In the genomic region with DNA sequence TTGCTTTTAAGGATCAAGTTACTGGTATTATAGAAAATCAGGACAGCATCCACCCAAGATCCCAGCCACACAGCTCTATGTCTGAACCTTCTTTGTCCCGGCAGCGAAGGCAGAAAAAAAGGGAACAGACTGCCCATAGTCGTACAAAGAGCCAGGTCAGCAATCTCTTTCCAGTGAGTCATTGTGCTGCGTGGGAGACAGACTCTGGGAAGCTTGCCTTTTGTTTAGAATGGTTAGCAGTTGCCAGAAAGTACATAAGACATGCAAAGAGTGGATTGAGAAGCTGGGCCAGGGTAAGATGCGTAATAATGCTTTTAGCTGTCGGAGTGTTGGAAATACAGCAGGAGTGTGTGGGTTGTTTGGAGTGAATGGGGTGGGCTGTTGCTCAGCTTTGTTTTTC, we compare ENCODE assay signal across 9 mouse cellular contexts. TPM values are rescaled to one million over a fixed set of nuclear protein-coding genes. Genes with fewer than 3 reads are reported as not detected.
DNase-seq lines count a peak whose midpoint lies in the region; ATAC-seq lines count a peak whose summit lies in the region.
"Had no signal": no experiment of that assay in that cellular context is flagged by ENCODE, and none has a peak within 500 bp of the region (broad histone marks: within the 10 kb centered on the region; RNA-seq: fewer than 3 reads in every experiment).

No protein-coding gene starts in this region.

- no peaks in the 10 kb centered on the region for H3K4me1 ChIP-seq in forebrain, embryonic 14.5 days (ENCODE audit: control insufficient read depth, insufficient read depth, low read length)
- H3K4me1 ChIP-seq in forebrain, embryonic 13.5 days: no peaks in the 10 kb centered on the region

- H3K4me3 ChIP-seq in forebrain, embryonic 14.5 days (ENCODE audit: low read depth, low read length): no peak overlapping the region
- no peak overlapping the region for H3K4me3 ChIP-seq in forebrain, embryonic 13.5 days

- peak; percentile 47 for DNase-seq in forebrain, embryonic 14.5 days (ENCODE audit: low spot score)
- DNase-seq in 3T3-L1 (ENCODE audit: low read depth, low spot score): peak; percentile 94
- DNase-seq in kidney, postnatal 14 days: peak; percentile 38
- peak; percentile 34 to 44 for DNase-seq in lung, postnatal 4 days

- no peaks in the 10 kb centered on the region for H3K27me3 ChIP-seq in forebrain, embryonic 14.5 days (replicated peaks; ENCODE audit: control insufficient read depth, insufficient read depth, low read length)
- H3K27me3 ChIP-seq in forebrain, embryonic 13.5 days: no peaks in the 10 kb centered on the region

- peak overlapping the region; percentile 11; the same call in 1 of the 2 replicates for H3K27ac ChIP-seq in forebrain, embryonic 14.5 days (ENCODE audit: low read depth, low read length)
- no peak overlapping the region for H3K27ac ChIP-seq in forebrain, embryonic 13.5 days

- H3K4me2 ChIP-seq in forebrain, embryonic 14.5 days (ENCODE audit: low read length): no peak overlapping the region
- H3K4me2 ChIP-seq in forebrain, embryonic 13.5 days: no peak overlapping the region

- peaks cover 34% of the 10 kb centered on the region for H3K36me3 ChIP-seq in forebrain, embryonic 14.5 days (ENCODE audit: control insufficient read depth, insufficient read depth, low read length)
- H3K36me3 ChIP-seq in forebrain, embryonic 13.5 days (ENCODE audit: poor library complexity, severe bottlenecking): peaks cover 46% of the 10 kb centered on the region

- no peaks in the 10 kb centered on the region for H3K9me3 ChIP-seq in forebrain, embryonic 14.5 days (replicated peaks; ENCODE audit: control insufficient read depth, low read length)
- H3K9me3 ChIP-seq in forebrain, embryonic 13.5 days (replicated peaks): no peaks in the 10 kb centered on the region

- WGBS in forebrain, embryonic 14.5 days: 53% methylated on average over 6 of the region's 6 CpGs
- 49% methylated on average over 6 of the region's 6 CpGs for WGBS in forebrain, embryonic 13.5 days

- no peak for ATAC-seq in forebrain, embryonic 14.5 days
- no peak for ATAC-seq in forebrain, embryonic 13.5 days
- ATAC-seq in frontal cortex, adult (ENCODE audit: low TSS enrichment): peak; percentile 99
- no peak for ATAC-seq in erythroblast, adult 5-6 weeks (replicated peaks; ENCODE audit: low FRiP score, poor library complexity, severe bottlenecking)
- no peak for ATAC-seq in activated CD4-positive, CD25-positive, alpha-beta regulatory T cell, adult 4 months

- no peak overlapping the region for H3K9ac ChIP-seq in forebrain, embryonic 14.5 days (ENCODE audit: low read length)
- H3K9ac ChIP-seq in forebrain, embryonic 13.5 days: no peak overlapping the region

RNA-seq across cellular contexts. Expression of a gene that starts 23.0 kb away (rescaled TPM):
- 11.2 and 15.0 TPM in 2 replicates for polyA plus RNA-seq in forebrain, embryonic 14.5 days (2014; fragmentation: Nextera tagmentation; extraction: Ambion mirVana)
- polyA plus RNA-seq in forebrain, embryonic 13.5 days (2015; fragmentation: Nextera tagmentation; extraction: Ambion mirVana): 17.8 and 20.8 TPM in 2 replicates
- 0.38 and 1.0 TPM in 2 replicates for total RNA-seq in erythroblast, adult 5-6 weeks (2015; ENCODE audit: low replicate concordance)
- 2.5 and 4.3 TPM in 2 replicates for total RNA-seq in erythroblast, adult 5-6 weeks (2017; ENCODE audit: low replicate concordance)
- 1 to 10 TPM; 4.6 to 6.6 TPM for polyA plus RNA-seq in activated CD4-positive, CD25-positive, alpha-beta regulatory T cell, adult 4 months (2017; shearing (Covaris generic))

RNA-seq across cellular contexts. Expression of a gene that starts 27.0 kb away (rescaled TPM):
- polyA plus RNA-seq in forebrain, embryonic 14.5 days (2014; fragmentation: Nextera tagmentation; extraction: Ambion mirVana): 55.9 and 56.0 TPM in 2 replicates
- polyA plus RNA-seq in forebrain, embryonic 13.5 days (2015; fragmentation: Nextera tagmentation; extraction: Ambion mirVana): 56.4 and 63.1 TPM in 2 replicates
- 6.9 and 18.6 TPM in 2 replicates for total RNA-seq in erythroblast, adult 5-6 weeks (2015; ENCODE audit: low replicate concordance)
- total RNA-seq in erythroblast, adult 5-6 weeks (2017; ENCODE audit: low replicate concordance): 5.8 and 6.3 TPM in 2 replicates
- polyA plus RNA-seq in activated CD4-positive, CD25-positive, alpha-beta regulatory T cell, adult 4 months (2017; shearing (Covaris generic)): 1 to 10 TPM; 4.1 to 9.7 TPM

RNA-seq across cellular contexts. Expression of a gene that starts 27.3 kb away (rescaled TPM):
- 315 and 338 TPM in 2 replicates for polyA plus RNA-seq in forebrain, embryonic 14.5 days (2014; fragmentation: Nextera tagmentation; extraction: Ambion mirVana)
- polyA plus RNA-seq in forebrain, embryonic 13.5 days (2015; fragmentation: Nextera tagmentation; extraction: Ambion mirVana): 294 and 323 TPM in 2 replicates
- 64.6 and 77.6 TPM in 2 replicates for total RNA-seq in erythroblast, adult 5-6 weeks (2015; ENCODE audit: low replicate concordance)
- total RNA-seq in erythroblast, adult 5-6 weeks (2017; ENCODE audit: low replicate concordance): 28.6 and 29.4 TPM in 2 replicates
- polyA plus RNA-seq in activated CD4-positive, CD25-positive, alpha-beta regulatory T cell, adult 4 months (2017; shearing (Covaris generic)): 100 to 1,000 TPM; 322 to 323 TPM

RNA-seq across cellular contexts. Expression of a gene that starts 31.1 kb away (rescaled TPM):
- polyA plus RNA-seq in forebrain, embryonic 14.5 days (2014; fragmentation: Nextera tagmentation; extraction: Ambion mirVana): not detected in 2 replicates
- polyA plus RNA-seq in forebrain, embryonic 13.5 days (2015; fragmentation: Nextera tagmentation; extraction: Ambion mirVana): 0.09 TPM in 1 of 2 replicates, not detected in the other
- not detected in 2 replicates for total RNA-seq in erythroblast, adult 5-6 weeks (2015; ENCODE audit: low replicate concordance)
- not detected in 2 replicates for total RNA-seq in erythroblast, adult 5-6 weeks (2017; ENCODE audit: low replicate concordance)
- not detected for polyA plus RNA-seq in activated CD4-positive, CD25-positive, alpha-beta regulatory T cell, adult 4 months (2017; shearing (Covaris generic))
- total RNA-seq: MEL had no signal

RNA-seq across cellular contexts. Expression of a gene that starts 44.7 kb away (rescaled TPM):
- polyA plus RNA-seq in forebrain, embryonic 14.5 days (2014; fragmentation: Nextera tagmentation; extraction: Ambion mirVana): 103 and 125 TPM in 2 replicates
- 166 and 170 TPM in 2 replicates for polyA plus RNA-seq in forebrain, embryonic 13.5 days (2015; fragmentation: Nextera tagmentation; extraction: Ambion mirVana)
- total RNA-seq in erythroblast, adult 5-6 weeks (2015; ENCODE audit: low replicate concordance): 69.4 and 75.4 TPM in 2 replicates
- total RNA-seq in erythroblast, adult 5-6 weeks (2017; ENCODE audit: low replicate concordance): 84.8 and 100 TPM in 2 replicates
- polyA plus RNA-seq in activated CD4-positive, CD25-positive, alpha-beta regulatory T cell, adult 4 months (2017; shearing (Covaris generic)): 10 to 100 TPM; 41.0 to 51.7 TPM

Comparison
In these comparisons a context has a peak if more than half of its experiments do, and no peak if none do; other contexts are left out.
1. DNase-seq: peak in every context shown above with its lines; median percentile 94 in 3T3-L1; 47 in forebrain, embryonic 14.5 days; 39 in lung, postnatal 4 days; 38 in kidney, postnatal 14 days.